Mouse (Mus musculus): ENCODE results near the gene Gramd2. TPM values are rescaled to one million over a fixed set of nuclear protein-coding genes. Genes with fewer than 3 reads are reported as not detected.

The Gramd2 gene
- polyA plus RNA-seq, 1 experiment: 113 TPM

- TF ChIP-seq POLR2A (IDR thresholded peaks at IDR 0.05; ENCODE audit: borderline replicate concordance, extremely low read depth, low read depth, low read length) (no peak), CTCF (IDR thresholded peaks at IDR 0.05; ENCODE audit: insufficient read depth, low read length) (no peak)
- WGBS: 69% methylated on average over 6 of the region's 6 CpGs
- Histone ChIP-seq H3K4me3 (replicated peaks; ENCODE audit: extremely low read depth, low read depth, low read length) (no peak overlapping the region), H3K4me1 (ENCODE audit: control insufficient read depth, insufficient read depth, low read length) (peaks cover 12% of the 10 kb centered on the region)
- DNase-seq: no peak
These were observed 23.2 kb downstream of the Gramd2 start for GRCm38 (mm10) chr9:59703099-59703498.

GRCm38 (mm10) chr9:59706850-59707825, 27.2 kb downstream of the Gramd2 start:
- Histone ChIP-seq H3K4me1 (ENCODE audit: control insufficient read depth, insufficient read depth, low read length) (peaks cover 18% of the 10 kb centered on the region), H3K4me3 (replicated peaks; ENCODE audit: extremely low read depth, low read depth, low read length) (no peak overlapping the region)
- WGBS: 43% methylated on average over 10 of the region's 10 CpGs
- DNase-seq: peak; percentile 29
- no peak for TF ChIP-seq POLR2A (IDR thresholded peaks at IDR 0.05; ENCODE audit: borderline replicate concordance, extremely low read depth, low read depth, low read length)
- TF ChIP-seq CTCF (IDR thresholded peaks at IDR 0.05; ENCODE audit: insufficient read depth, low read length): no peak

GRCm38 (mm10) chr9:59709225-59709624, 29.3 kb downstream of the Gramd2 start:
- Histone ChIP-seq H3K4me3 (replicated peaks; ENCODE audit: extremely low read depth, low read depth, low read length) (no peak overlapping the region), H3K4me1 (ENCODE audit: control insufficient read depth, insufficient read depth, low read length) (peaks cover 18% of the 10 kb centered on the region)
- WGBS: 42% methylated on average over 3 of the region's 3 CpGs
- TF ChIP-seq POLR2A (IDR thresholded peaks at IDR 0.05; ENCODE audit: borderline replicate concordance, extremely low read depth, low read depth, low read length) (peak; percentile 24; the same call in 1 of the 2 replicates), CTCF (IDR thresholded peaks at IDR 0.05; ENCODE audit: insufficient read depth, low read length) (no peak)
- peak; percentile 80 for DNase-seq

- Histone ChIP-seq H3K4me1 (ENCODE audit: control insufficient read depth, insufficient read depth, low read length) (peaks cover 9% of the 10 kb centered on the region), H3K4me3 (replicated peaks; ENCODE audit: extremely low read depth, low read depth, low read length) (no peak overlapping the region)
- WGBS: 51% methylated on average over 7 of the region's 7 CpGs
- DNase-seq: peak; percentile 55
- TF ChIP-seq POLR2A (IDR thresholded peaks at IDR 0.05; ENCODE audit: borderline replicate concordance, extremely low read depth, low read depth, low read length) (no peak), CTCF (IDR thresholded peaks at IDR 0.05; ENCODE audit: insufficient read depth, low read length) (0 out of 2 replicates have a peak, but pooled peaks have one; percentile 7)
These were observed 36.4 kb downstream of the Gramd2 start for GRCm38 (mm10) chr9:59716275-59716898.

GRCm38 (mm10) chr9:59718237-59718636, 38.3 kb downstream of the Gramd2 start:
- peak; percentile 14 for DNase-seq
- 35% methylated on average over 4 of the region's 4 CpGs for WGBS

GRCm38 (mm10) chr9:59721144-59721543, 41.2 kb downstream of the Gramd2 start:
- no peak for DNase-seq
- 70% methylated on average over 5 of the region's 5 CpGs for WGBS
- TF ChIP-seq POLR2A (IDR thresholded peaks at IDR 0.05; ENCODE audit: borderline replicate concordance, extremely low read depth, low read depth, low read length): no peak
- no peak for TF ChIP-seq CTCF (IDR thresholded peaks at IDR 0.05; ENCODE audit: insufficient read depth, low read length)
- Histone ChIP-seq H3K4me1 (ENCODE audit: control insufficient read depth, insufficient read depth, low read length) (peaks cover 4% of the 10 kb centered on the region; the same call in 1 of the 2 replicates), H3K4me3 (replicated peaks; ENCODE audit: extremely low read depth, low read depth, low read length) (no peak overlapping the region)

More at GRCm38 (mm10) chr9:59718237-59718636, 38.3 kb downstream of the Gramd2 start:
- Histone ChIP-seq H3K4me1 (ENCODE audit: control insufficient read depth, insufficient read depth, low read length) (peaks cover 9% of the 10 kb centered on the region), H3K4me3 (replicated peaks; ENCODE audit: extremely low read depth, low read depth, low read length) (no peak overlapping the region)
- TF ChIP-seq POLR2A (IDR thresholded peaks at IDR 0.05; ENCODE audit: borderline replicate concordance, extremely low read depth, low read depth, low read length) (no peak), CTCF (IDR thresholded peaks at IDR 0.05; ENCODE audit: insufficient read depth, low read length) (no peak)

- TF ChIP-seq POLR2A (IDR thresholded peaks at IDR 0.05; ENCODE audit: borderline replicate concordance, extremely low read depth, low read depth, low read length): no peak
- peak; percentile 68 for TF ChIP-seq CTCF (IDR thresholded peaks at IDR 0.05; ENCODE audit: insufficient read depth, low read length)
- Histone ChIP-seq H3K4me1 (ENCODE audit: control insufficient read depth, insufficient read depth, low read length) (no peaks in the 10 kb centered on the region; the same call in 1 of the 2 replicates), H3K4me3 (replicated peaks; ENCODE audit: extremely low read depth, low read depth, low read length) (no peak overlapping the region)
- DNase-seq: peak; percentile 67
- 12% methylated on average over 10 of the region's 10 CpGs for WGBS
These were observed 43.2 kb downstream of the Gramd2 start for GRCm38 (mm10) chr9:59723096-59723657.

- DNase-seq: peak; percentile 48
- TF ChIP-seq POLR2A (IDR thresholded peaks at IDR 0.05; ENCODE audit: borderline replicate concordance, extremely low read depth, low read depth, low read length) (no peak), CTCF (IDR thresholded peaks at IDR 0.05; ENCODE audit: insufficient read depth, low read length) (no peak)
- 50% methylated on average over 8 of the region's 8 CpGs for WGBS
- Histone ChIP-seq H3K4me1 (ENCODE audit: control insufficient read depth, insufficient read depth, low read length) (no peaks in the 10 kb centered on the region; the same call in 1 of the 2 replicates), H3K4me3 (replicated peaks; ENCODE audit: extremely low read depth, low read depth, low read length) (no peak overlapping the region)
These were observed 44.0 kb downstream of the Gramd2 start for GRCm38 (mm10) chr9:59723791-59724442.

GRCm38 (mm10) chr9:59725515-59725914, 45.6 kb downstream of the Gramd2 start:
- Histone ChIP-seq H3K4me3 (replicated peaks; ENCODE audit: extremely low read depth, low read depth, low read length) (no peak overlapping the region), H3K4me1 (ENCODE audit: control insufficient read depth, insufficient read depth, low read length) (no peaks in the 10 kb centered on the region; the same call in 1 of the 2 replicates)
- TF ChIP-seq POLR2A (IDR thresholded peaks at IDR 0.05; ENCODE audit: borderline replicate concordance, extremely low read depth, low read depth, low read length): no peak
- no peak for TF ChIP-seq CTCF (IDR thresholded peaks at IDR 0.05; ENCODE audit: insufficient read depth, low read length)
- peak; percentile 13 for DNase-seq
- WGBS: 58% methylated on average over 10 of the region's 10 CpGs
